Mouse (Mus musculus): ENCODE measurements at regions not wholly inside any gene's neighbourhood (a gene's known extent, or its start where the extent isn't known, plus 50 kb on each side); places are given as distances from the start of the nearest gene placed in this dataset.

DNA sequence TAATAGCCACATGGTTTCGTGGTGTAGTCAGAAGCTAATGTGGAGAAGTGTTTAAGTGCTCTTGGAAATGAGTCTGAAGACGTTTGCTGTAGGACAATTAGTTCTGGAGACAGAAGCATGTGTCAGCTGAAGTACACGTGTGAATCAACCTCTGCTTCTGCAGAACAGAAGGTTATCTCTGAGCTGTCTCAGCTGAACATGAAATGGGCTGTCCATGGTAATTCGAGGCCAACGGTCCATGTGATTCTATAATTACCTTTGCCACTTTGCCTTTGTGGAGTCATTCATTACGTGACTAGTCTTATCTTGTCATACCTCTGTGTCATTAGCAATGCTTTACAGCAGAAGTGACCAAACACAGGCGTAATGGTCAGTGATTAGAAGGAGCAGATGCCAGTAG lies 295.6 kb upstream of the Veph1 start:
- DNase-seq = no peak

DNA sequence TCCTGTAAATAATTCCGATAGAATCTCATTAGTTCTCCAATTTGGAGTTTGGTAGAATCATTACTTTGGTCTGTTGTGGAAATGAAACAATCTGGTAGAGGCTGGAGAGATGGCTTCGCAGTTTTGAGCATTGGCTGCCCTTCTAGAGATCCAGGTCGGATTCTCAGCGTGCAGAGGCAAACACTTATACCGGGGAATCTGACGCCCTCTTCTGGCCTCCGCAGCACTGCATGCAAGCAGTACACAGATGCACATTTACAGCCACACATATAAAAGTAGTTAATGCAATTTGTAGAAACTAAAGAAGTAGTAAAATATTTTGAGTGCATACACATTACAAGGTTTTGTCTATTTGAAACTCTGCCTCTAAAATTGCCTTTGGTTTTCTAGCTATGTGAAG lies 294.1 kb upstream of the Veph1 start:
- no peak for DNase-seq

DNA sequence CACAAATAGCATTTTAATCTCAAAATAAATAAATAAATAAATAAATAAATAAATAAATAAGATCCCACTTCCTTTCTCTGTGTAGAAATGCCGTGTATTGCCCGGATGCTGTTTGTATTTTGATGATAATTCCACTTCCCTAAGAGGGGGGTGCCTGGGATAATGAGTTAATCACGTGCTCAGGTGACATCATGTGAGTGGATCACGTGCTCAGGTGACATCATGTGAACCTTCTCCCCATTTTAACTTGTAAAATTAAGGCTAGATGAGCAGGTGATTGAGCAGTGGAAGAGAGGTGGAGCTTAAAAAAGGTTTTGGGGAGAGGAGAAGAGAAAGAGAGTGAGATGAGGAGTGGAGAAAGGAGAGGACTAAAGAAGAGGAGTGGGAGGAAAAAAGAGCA lies 292.8 kb upstream of the Veph1 start:
- DNase-seq = no peak

DNA sequence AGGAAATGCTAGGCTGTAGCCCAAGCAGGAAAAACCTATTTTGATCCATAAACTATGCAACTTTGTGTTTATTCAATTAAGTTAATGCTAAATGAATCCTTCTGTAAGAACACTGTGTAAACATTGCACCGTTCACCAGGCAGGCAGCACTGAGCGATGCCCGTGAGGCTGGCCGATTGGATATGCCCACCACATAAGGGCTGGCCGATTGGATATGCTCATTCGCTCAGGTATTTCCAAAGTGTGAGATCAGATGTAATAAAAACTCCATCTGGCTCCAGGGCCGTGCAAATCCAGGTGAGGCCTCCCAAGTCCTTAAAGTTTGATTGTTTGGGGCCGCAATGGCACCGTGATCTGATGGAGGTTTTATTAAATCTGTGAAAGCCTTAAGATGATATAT lies 288.2 kb upstream of the Veph1 start:
- DNase-seq = no peak

DNA sequence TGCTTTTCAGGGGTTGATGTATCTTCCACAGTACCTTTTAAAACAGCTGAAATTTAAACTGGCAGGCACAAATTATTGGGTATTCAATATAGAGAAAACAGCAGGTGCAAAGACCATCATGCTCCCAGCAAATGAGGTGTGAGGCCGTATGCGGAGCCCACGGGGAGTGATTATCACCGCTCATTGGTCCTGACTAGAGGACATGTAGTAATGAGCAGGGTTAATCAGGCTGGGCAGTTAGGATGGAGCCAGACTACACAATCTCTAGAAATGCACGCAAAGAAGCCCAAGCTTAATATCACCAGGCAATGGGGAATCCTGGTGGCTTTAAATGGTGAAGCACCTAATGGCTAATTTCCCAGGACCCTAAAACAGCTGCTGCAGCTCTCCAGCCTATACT lies 287.5 kb upstream of the Veph1 start:
- no peak for DNase-seq

DNA sequence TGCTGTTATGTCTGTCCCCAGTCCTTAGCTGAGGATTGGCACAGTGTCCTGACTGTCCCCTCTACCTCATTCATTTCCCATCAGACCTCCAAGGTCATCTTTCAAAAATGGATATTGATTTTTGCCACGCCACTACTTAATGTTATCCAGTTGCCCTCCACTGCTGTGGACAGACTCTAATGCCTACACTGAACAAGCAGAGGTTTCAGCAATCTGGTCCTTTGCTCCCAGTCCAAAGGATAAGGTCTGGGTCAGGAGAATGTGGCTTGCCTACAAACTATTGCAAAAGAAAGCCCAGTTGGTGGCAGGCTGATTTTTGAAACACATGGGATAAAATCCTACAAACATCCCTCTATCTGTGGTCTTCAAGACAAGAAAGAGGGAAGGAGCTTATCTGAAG lies 280.0 kb upstream of the Veph1 start:
- DNase-seq = no peak

DNA sequence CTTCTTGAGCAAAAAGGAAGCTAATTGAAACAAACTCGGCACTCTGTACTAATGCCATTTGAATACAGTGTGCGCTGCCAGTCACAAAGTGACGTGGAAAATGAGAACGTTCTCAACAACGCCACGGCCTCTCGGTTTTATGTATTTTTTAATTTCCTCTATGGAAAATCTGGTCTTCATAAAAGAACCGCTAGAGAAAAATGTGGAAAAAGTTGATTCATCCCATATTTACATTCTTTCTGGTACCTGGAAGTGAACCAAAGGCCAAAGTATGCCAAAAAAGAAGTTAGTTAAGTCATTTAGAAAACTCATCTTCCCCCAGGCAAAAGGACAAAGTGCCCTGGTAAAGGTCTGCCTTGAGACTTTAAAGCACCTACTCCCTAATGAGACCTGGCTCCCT lies 277.7 kb upstream of the Veph1 start:
- no peak for DNase-seq

DNA sequence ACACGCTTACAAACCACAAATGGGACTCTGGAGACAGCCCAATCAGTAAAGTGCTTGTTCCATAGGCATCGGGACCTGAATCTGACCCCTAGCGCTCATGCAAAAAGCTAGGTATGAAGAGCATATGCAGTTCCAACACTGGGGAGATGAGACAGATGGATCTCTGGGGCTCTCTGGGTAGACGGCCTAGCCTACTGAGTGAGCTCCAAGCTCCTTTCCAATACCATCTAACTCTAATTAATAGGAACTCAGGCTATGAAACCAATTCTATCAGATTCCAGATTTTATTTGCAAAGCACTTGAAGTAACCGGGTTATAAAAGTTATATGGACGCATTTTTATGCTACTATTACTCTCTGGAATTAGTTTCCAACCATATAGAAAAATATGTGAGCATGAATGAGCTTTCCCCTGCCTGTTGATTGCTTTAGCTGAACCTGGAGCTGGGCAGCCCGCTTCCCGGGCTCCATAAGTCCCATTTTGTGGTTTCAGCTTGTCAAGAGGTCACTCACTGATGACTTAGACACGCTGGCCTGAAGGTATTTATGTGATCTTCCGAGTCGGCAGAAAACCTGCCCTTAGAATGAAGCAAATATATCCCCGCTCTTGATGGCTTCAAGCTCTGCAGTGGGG lies 276.4 kb upstream of the Veph1 start:
- no peak for DNase-seq

DNA sequence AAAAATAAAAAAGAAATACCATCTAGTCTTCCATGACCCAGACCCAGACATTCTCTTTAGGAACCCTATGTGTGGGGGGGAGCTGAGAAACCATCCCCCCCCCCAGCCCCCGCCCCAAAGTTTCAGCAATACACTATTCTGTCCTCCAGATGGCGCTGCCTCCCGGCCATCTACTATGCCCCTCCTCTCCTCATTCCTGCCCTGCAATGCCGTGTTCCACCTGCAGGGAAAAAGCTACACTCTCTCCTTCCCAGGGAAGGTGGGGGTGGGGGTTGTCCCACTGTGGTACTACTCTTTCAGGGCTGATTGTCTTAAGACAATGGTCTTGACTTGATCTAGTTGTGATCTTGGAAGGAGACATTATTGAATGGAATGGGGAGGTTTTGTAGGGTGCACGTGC lies 273.7 kb upstream of the Veph1 start:
- peak; percentile 6 for DNase-seq

DNA sequence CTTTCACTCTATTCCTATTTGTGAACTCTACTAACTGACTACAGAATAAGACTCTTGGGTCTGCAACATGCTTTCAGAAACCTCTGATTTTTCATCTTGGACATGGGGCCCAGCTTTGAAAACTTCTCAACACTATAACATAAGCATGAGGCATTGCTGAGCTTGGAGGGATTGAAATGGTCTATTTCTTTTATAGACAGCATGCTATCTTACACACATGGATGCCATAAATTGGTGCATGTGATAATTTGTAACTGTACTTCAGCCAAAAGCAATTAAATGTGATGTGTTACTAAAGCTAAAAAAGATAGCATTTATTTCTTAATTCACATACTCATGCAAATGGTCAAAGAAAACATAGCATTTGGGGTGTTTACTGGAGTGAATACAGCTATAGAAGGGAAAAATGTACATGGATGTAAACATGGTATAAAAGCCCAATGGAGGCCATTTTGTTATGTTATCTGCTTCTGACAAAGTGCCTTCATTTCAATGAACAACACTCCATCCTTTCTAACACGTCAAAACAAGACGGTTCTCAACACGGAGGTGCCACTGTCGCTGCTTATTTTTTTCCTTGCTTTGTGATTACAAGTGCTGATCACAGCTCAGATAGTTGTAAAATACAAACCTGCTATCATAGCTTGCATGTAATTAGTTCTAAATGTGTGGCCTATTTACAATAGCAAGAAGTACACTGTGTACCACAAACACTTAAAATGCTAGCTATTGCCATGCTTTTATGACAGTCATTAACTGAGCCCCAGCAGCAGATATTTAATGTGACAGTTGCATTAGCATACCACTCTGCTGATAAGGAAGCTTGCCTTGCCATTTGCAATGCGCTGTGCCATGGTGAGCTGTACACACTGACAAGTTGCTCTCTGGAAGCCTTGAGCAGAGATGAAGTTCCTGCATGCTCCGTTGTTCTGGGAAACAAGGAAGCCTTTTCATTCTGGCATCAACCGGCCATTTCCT lies 267.9 kb upstream of the Veph1 start:
- DNase-seq = no peak

DNA sequence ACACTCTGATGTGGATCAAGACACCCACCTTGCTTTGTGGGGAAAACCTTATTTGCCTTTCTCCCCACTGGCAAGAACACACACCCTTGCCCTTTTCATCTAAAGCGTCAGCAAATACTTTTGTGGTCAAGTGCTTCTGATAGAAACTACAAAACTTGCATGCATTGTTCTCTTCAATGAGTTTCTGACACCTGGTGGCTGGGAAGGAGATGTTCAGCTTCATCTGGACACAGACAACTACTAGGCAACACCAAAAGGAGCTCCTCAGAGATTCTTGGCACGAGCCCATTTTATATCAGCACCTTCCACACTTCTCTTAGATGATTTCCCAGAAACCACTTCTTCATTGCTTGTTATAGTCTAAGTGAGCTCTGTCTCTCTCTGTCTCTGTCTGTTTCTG lies 266.7 kb upstream of the Veph1 start:
- no peak for DNase-seq

DNA sequence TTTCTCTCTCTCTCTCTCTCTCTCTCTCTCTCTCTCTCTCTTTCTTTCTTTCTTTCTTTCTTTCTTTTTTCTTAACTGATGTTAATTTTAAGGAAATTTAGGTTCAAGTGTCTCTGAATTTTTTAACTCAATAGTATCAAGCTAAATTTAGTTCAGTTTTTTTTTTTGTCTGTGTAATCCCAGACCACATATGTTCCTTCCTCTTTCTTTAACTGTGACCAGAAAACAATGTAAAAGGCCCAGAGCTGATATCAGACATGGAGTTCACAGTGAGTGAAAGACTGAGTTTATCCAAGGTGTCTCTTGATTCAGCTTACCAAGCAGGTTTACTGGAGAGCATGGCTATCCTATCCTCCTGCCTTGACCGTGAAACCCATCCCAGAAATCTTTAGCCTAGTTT lies 258.9 kb upstream of the Veph1 start:
- no peak for DNase-seq

DNA sequence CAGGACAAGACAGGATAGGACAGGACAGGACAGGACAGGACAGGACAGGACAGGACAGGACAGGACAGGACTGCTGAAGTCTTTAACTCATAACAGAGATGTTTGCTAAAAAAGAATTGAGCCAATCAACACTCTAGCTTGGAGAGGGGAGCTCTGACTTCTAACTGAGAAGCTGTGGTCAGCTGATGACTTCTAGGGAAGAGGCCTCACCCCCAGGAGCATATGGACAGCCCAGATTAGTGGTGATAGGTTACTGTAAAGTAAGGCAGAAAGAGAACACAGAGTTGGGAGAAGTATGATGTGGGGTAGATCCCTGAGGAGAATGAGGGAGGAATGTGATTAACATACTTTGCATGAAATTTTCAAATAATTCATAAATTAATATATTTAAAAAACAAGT lies 254.3 kb upstream of the Veph1 start:
- DNase-seq = no peak

DNA sequence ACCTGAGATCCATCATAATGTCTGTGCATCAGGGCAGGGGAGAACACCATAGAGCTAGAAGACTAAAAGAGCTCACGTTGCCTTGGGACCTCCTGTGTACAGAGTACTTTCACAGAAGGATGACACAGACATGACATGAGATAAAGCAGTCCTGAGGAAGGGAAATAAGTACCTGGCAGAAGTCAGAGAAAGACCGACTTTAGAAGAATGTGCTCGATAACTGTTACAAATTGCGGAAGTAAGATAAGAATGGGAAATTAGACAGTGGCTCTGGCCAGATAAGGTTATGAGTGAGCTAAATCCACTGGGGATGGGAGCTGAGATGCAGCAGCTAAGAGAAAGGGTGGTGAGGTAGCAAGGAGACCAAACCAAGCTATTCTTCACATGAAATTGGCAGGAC lies 249.9 kb upstream of the Veph1 start:
- DNase-seq = no peak

DNA sequence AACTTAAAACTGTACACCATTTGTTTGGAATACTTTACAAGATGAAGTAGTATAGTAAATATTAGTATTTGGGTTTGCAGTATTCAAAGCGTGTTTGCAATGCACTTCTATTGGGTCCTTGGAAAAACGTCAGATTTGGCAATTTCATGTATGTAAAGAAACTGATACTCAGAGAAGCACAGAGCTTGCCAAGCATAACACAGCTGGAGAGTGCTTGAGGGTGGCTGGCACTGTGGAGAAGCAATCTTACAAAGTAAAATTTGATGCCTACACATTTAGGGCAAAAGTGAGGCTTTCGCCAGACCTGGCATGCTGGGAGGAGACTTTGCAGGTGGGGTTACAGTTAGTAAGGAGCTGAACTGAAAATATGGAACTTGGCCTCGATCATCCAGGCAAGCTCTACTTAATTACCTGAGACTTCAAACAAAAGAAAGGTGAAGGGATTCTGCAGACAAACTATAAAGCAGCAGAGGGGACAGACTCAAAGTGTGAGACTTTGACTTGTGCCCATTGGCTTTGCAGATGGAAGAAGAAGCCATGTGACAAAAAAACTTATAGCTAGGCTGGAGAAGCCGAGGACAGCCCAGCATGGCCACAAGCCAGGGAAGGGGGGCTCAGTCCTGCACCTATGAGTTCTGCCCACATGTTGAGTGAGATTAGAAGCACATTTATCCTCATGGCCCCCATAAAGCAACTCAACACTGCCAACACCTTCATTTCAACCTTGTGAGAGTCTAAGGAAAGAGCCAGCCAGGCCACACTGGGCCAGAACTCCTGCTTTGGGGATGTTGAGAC lies 247.7 kb upstream of the Veph1 start:
- DNase-seq = no peak

DNA sequence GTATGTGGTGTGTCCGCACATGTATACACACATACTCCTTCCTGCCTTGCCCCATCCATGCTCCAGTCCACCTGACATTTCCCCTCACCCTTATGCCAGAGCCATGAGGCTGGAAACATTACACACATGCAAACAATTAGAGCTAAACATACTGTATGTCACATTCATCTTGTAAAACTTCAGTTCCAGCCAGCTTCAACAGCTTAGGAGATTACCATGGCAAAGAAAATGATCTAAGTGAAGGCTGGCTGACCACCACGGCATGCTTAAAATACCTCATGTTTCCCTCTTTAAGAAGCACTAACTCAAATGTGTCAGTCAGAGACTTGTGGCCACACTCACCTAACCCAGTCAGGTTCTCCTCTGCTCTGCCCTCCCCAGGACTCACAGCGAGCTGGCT lies 246.2 kb upstream of the Veph1 start:
- DNase-seq = no peak

DNA sequence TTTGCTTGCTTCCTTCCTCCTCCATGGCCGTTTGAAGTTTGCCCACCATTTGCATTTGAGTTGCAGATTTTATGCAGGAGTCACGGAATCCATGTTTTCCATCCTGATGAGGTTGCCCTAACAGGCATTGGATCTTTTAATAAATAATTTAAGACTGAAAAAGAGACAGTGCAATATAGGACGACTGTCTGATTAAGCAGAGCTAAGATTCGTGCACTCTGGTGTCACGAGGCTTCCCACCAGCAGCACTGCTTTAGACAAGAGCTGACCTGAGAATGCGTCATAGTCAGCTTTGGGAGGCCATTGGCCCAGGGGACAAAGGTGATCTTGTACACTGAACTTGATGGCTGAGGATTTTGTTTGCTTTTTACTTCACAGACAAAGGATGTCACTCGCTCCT lies 241.3 kb upstream of the Veph1 start:
- DNase-seq = no peak

DNA sequence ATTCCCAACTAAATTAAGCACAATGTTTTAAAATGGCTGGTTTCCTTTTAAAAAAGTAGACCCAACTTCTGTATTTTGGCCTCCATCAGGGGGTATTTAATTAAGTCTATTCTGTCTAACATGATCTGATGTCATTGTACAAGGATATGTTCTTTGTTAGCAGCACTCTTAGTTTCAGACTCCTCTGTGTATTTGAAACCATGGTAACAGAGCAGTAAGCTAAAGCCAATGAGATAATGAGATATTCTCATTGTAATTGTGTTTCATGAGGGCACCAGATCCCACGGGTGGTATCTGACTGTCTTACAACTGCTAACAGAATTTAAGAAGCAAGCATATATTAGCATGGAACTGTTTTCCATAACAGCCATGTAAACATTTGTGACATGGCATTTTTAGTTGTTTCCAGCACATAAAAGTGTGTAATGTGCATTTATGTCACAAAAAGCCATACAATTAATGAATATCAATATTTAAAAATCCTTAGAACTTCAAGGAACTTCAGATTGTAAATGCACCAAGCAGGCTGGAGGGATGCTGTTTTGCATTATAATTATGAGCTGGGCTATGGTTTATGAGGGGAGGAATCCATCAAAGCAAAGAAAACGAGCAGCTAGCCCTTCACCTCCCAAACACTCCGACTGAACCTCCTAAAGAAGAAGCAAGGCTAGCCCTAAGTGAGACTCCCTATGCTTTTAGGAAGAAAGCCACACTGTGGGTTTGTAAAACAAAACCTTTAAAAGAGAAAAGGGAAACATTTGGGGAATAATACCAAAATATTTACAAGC lies 240.7 kb upstream of the Veph1 start:
- DNase-seq = no peak

DNA sequence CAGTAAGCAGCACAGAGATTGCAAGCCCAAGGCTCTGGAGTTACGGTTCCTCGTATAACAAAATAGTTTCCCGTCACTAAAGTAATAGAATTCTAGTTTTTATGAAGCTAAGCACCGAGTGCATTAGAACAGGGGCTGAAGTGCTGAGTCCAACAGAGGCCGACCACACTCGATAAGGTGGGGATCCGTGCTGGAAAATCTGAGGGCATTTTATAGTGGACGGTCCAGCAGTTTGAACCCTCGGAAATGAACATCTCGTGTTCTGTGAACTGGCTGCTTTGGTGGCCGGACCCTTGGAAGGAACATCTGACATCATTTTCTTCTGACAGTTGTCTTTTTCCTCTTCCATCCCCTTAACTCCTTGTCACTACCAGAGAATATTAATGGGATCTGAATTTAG lies 240.0 kb upstream of the Veph1 start:
- no peak for DNase-seq

DNA sequence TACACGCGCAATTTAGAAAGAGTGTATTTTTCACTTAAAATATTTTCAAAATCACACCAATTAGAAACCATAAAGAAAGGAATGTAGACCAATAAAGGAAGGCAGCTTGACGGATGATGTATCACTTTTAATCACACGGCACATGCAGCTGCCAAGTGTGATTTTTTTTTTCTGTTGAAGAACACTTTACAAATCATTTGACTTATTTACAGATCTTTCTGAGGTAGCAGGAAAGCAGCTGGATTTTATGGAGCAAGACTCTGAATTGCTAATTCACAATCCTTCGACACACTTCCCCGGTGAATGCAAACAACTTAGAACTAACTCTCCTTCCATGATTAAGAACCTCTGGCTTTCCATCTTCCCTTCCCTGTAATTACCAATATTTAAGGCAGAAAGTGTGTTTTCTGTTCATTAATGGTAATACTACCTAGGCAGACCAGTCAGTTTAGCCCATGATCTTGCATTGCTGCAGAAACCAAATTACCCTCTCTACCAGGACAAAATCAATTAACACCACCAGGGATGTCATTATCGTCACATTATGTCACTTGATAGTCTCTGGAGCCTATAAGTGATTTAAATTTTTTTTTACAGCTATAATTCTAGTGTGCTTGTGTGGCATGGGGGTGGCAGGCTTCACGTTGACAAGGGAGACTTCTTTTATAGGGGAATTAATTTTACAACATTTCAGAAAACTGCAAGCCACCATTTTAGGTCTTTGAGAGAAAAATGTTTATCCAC lies 239.3 kb upstream of the Veph1 start:
- no peak for DNase-seq

DNA sequence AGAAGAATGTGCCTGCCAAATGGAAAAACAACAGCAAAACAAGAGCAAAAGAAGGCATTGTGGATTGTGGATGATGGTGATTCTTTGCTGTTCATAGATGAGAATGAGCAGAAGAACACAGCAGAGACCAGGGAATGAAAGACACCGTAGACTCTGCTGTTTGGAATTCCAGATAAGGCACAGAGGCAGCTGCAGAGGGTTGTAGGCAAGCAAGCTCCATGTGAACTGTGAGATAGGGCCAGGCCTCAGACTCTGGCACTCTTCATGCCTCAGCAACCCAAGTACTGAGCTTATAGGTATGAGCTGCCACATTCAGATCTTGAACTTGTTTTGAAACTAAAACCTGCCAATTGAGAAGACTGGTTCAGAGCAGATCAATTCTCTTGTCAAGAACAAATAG lies 223.3 kb upstream of the Veph1 start:
- DNase-seq = no peak

DNA sequence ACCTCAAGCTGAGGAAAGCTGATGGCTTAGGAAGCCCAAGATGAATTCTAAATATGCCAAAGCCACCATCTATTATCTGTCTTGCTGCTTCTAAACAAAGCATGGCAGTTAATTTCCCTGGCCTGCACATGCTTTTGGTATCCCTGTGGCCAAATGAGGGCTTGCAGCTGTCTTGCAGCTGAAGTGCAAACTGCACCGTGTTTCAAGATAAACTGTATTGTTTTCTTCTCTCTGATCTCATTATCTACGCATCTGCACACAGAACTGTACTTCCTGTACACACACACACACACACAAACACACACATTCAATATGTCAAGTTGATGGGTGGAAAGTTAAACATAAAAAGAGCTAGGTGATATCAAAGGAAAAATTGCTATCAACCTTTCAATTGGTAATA lies 221.7 kb upstream of the Veph1 start:
- DNase-seq = no peak
